In genomic region chr6:39875186-39875585, GRCm38 (mm10) we compare ENCODE assay signal across 13 mouse cellular contexts. TPM values are rescaled to one million over a fixed set of nuclear protein-coding genes. Genes with fewer than 3 reads are reported as not detected.
DNase-seq lines count a peak whose midpoint lies in the region; ATAC-seq and TF ChIP-seq lines count a peak whose summit lies in the region.
"Had no signal": no experiment of that assay in that cellular context is flagged by ENCODE, and none has a peak within 500 bp of the region (broad histone marks: within the 10 kb centered on the region; RNA-seq: fewer than 3 reads in every experiment).

No protein-coding gene starts in this region.

- TF ChIP-seq CTCF in forebrain, postnatal 0 days (IDR thresholded peaks at IDR 0.05; ENCODE audit: low read depth): no peak
- TF ChIP-seq CTCF in intestine, postnatal 0 days (IDR thresholded peaks at IDR 0.05; ENCODE audit: low read depth): no peak

- peak overlapping the region; percentile 35; the same call in 1 of the 2 replicates for H3K9ac ChIP-seq in forebrain, postnatal 0 days
- H3K9ac ChIP-seq in neural tube, embryonic 15.5 days (replicated peaks): peak overlapping the region; percentile 26; the same call in 1 of the 2 replicates
- no peak overlapping the region for H3K9ac ChIP-seq in intestine, postnatal 0 days (ENCODE audit: low read depth, low read length)
- H3K9ac ChIP-seq: lung, embryonic 15.5 days had no signal

- H3K4me1 ChIP-seq in forebrain, postnatal 0 days (ENCODE audit: insufficient read depth): peaks cover 16% of the 10 kb centered on the region
- peaks cover 27% of the 10 kb centered on the region for H3K4me1 ChIP-seq in neural tube, embryonic 15.5 days
- no peaks in the 10 kb centered on the region for H3K4me1 ChIP-seq in intestine, postnatal 0 days (replicated peaks; ENCODE audit: control insufficient read depth, insufficient read depth, low read length)
- peaks cover 24% of the 10 kb centered on the region for H3K4me1 ChIP-seq in heart, embryonic 10.5 days

- H3K27me3 ChIP-seq in forebrain, postnatal 0 days (ENCODE audit: insufficient read depth, low read length): no peaks in the 10 kb centered on the region
- H3K27me3 ChIP-seq in neural tube, embryonic 15.5 days (replicated peaks): no peaks in the 10 kb centered on the region
- H3K27me3 ChIP-seq in intestine, postnatal 0 days (replicated peaks; ENCODE audit: control insufficient read depth, insufficient read depth, low read length): peaks cover 39% of the 10 kb centered on the region
- peaks cover 52% of the 10 kb centered on the region for H3K27me3 ChIP-seq in heart, embryonic 10.5 days (ENCODE audit: insufficient read depth, poor library complexity, severe bottlenecking)

- 27% methylated on average over 4 of the region's 4 CpGs for WGBS in forebrain, postnatal 0 days
- 18% methylated on average over 4 of the region's 4 CpGs for WGBS in neural tube, embryonic 15.5 days
- 67% methylated on average over 4 of the region's 4 CpGs for WGBS in intestine, postnatal 0 days
- 67% methylated on average over 4 of the region's 4 CpGs for WGBS in heart, embryonic 10.5 days

- ATAC-seq in forebrain, postnatal 0 days: no peak
- ATAC-seq in neural tube, embryonic 15.5 days (ENCODE audit: low FRiP score): no peak
- no peak for ATAC-seq in intestine, postnatal 0 days

- H3K9me3 ChIP-seq in forebrain, postnatal 0 days (ENCODE audit: low read length): no peaks in the 10 kb centered on the region
- no peaks in the 10 kb centered on the region for H3K9me3 ChIP-seq in neural tube, embryonic 15.5 days (replicated peaks)
- H3K9me3 ChIP-seq in intestine, postnatal 0 days (ENCODE audit: control insufficient read depth): no peaks in the 10 kb centered on the region
- no peaks in the 10 kb centered on the region for H3K9me3 ChIP-seq in heart, embryonic 10.5 days
- H3K9me3 ChIP-seq: lung, embryonic 15.5 days had no signal

- H3K4me2 ChIP-seq in forebrain, postnatal 0 days (ENCODE audit: low read depth): peak overlapping the region; percentile 84
- peak overlapping the region; percentile 81 for H3K4me2 ChIP-seq in neural tube, embryonic 15.5 days
- H3K4me2 ChIP-seq in intestine, postnatal 0 days (replicated peaks; ENCODE audit: low read depth): no peak overlapping the region
- H3K4me2 ChIP-seq: lung, embryonic 15.5 days had no signal

- peak overlapping the region; percentile 78 for H3K4me3 ChIP-seq in forebrain, postnatal 0 days (ENCODE audit: low read depth, low read length)
- peak overlapping the region; percentile 79 for H3K4me3 ChIP-seq in neural tube, embryonic 15.5 days (replicated peaks)
- no peak overlapping the region for H3K4me3 ChIP-seq in intestine, postnatal 0 days (ENCODE audit: low read depth, low read length)
- H3K4me3 ChIP-seq in heart, embryonic 10.5 days: no peak overlapping the region
- H3K4me3 ChIP-seq: lung, embryonic 15.5 days; myocyte had no signal

- H3K27ac ChIP-seq in forebrain, postnatal 0 days (ENCODE audit: low read depth, low read length): no peak overlapping the region; the same call in 1 of the 2 replicates
- H3K27ac ChIP-seq in neural tube, embryonic 15.5 days (replicated peaks): 0 out of 2 replicates have a peak overlapping the region, but pooled peaks have one; percentile 18
- no peak overlapping the region for H3K27ac ChIP-seq in intestine, postnatal 0 days (ENCODE audit: low read depth, low read length)
- H3K27ac ChIP-seq in heart, embryonic 10.5 days: no peak overlapping the region
- H3K27ac ChIP-seq: kidney, postnatal 0 days; lung, embryonic 15.5 days had no signal

- DNase-seq in right cerebral cortex, adult 18-20 months: peak; percentile 20
- DNase-seq in right cerebral cortex, postnatal 14 days: no peak
- DNase-seq in forebrain, postnatal 0 days: peak; percentile 47
- DNase-seq in mesoderm, embryonic 11.5 days (ENCODE audit: low read depth, low spot score): peak; percentile 50
- DNase-seq in heart, embryonic 10.5 days (ENCODE audit: low spot score): no peak
- no peak for DNase-seq in lung, postnatal 14 days
- DNase-seq: heart, postnatal 4 days had no signal

- no peaks in the 10 kb centered on the region for H3K36me3 ChIP-seq in forebrain, postnatal 0 days (ENCODE audit: insufficient read depth)
- no peaks in the 10 kb centered on the region for H3K36me3 ChIP-seq in neural tube, embryonic 15.5 days
- H3K36me3 ChIP-seq in intestine, postnatal 0 days (ENCODE audit: control insufficient read depth, insufficient read depth): no peaks in the 10 kb centered on the region
- H3K36me3 ChIP-seq in heart, embryonic 10.5 days: no peaks in the 10 kb centered on the region
- H3K36me3 ChIP-seq: lung, embryonic 15.5 days had no signal

RNA-seq across cellular contexts. Expression of gene Tmem178b, which starts 2.1 kb away (rescaled TPM):
- total RNA-seq in forebrain, postnatal 0 days (2014; rRNA removed): 87.9 and 133 TPM in 2 replicates
- polyA plus RNA-seq in forebrain, postnatal 0 days (2015; fragmentation: Nextera tagmentation; extraction: Ambion mirVana): 12.1 and 25.1 TPM in 2 replicates
- polyA plus RNA-seq in neural tube, embryonic 15.5 days (2015; fragmentation: Nextera tagmentation; extraction: Ambion mirVana): 28.8 and 32.4 TPM in 2 replicates
- polyA plus RNA-seq in intestine, postnatal 0 days (2015; fragmentation: Nextera tagmentation; extraction: Ambion mirVana): 0.60 and 0.82 TPM in 2 replicates
- polyA plus RNA-seq in heart, embryonic 10.5 days (2016; fragmentation: Nextera tagmentation; extraction: Ambion mirVana): 0.06 and 0.18 TPM in 2 replicates
- polyA plus RNA-seq: thymus, postnatal 0 days had no signal

Comparison
In these comparisons a context has a peak if more than half of its experiments do, and no peak if none do; other contexts are left out.
1. DNase-seq: peak in right cerebral cortex, adult 18-20 months (single experiment), forebrain, postnatal 0 days (single experiment) and mesoderm, embryonic 11.5 days (single experiment); none in right cerebral cortex, postnatal 14 days (single experiment), heart, embryonic 10.5 days (single experiment) and lung, postnatal 14 days (single experiment).
2. H3K4me3 ChIP-seq: peak in forebrain, postnatal 0 days (single experiment) and neural tube, embryonic 15.5 days (single experiment); none in intestine, postnatal 0 days (single experiment) and heart, embryonic 10.5 days (single experiment).